Mouse (Mus musculus): ENCODE measurements around the gene Hist2h4.
"Not testable (repeated sequence)": the region's sequence is repeated elsewhere in the genome, so short reads cannot be mapped to it uniquely, and the experiment has no call there.

The Hist2h4 gene

GRCm38 (mm10) chr3:96220765-96221639, 42.1 kb downstream of the Hist2h4 start, which contains the start of the genes Hist2h2ac and Hist2h2be:
TSS of gene Hist2h2ac (minus strand) at chr3:96220880.
TSS of gene Hist2h2be (plus strand) at chr3:96221119.
- DNase-seq, result peak; percentile 96

GRCm38 (mm10) chr3:96220131-96220764, 42.9 kb downstream of the Hist2h4 start:
- not testable (repeated sequence) for DNase-seq

GRCm38 (mm10) chr3:96219661-96220130, 43.4 kb downstream of the Hist2h4 start, which contains the start of the genes Bola1 and Hist2h2ab:
TSS of gene Bola1 (minus strand) at chr3:96219709.
TSS of gene Hist2h2ab (plus strand) at chr3:96219865.
- DNase-seq, result peak; percentile 87

- DNase-seq, result peak; percentile 57
Measured at GRCm38 (mm10) chr3:96219191-96219641, 43.9 kb downstream of the Hist2h4 start.

Measured in lung, postnatal 36 days (tissue).